Mouse (Mus musculus) myocyte (in vitro differentiated cells): ENCODE results near the gene Fam160a1. TPM values are rescaled to one million over a fixed set of nuclear protein-coding genes. Genes with fewer than 3 reads are reported as not detected.

Experiments
- H3K27me3 ChIP-seq: one replicate; pipeline ENCODE4 v1.6.1; 2011; ENCODE audit not compliant: control insufficient read depth, insufficient read depth, insufficient read length
- H3K36me3 ChIP-seq: one replicate; pipeline ENCODE4 v1.6.1; 2011; ENCODE audit not compliant: control insufficient read depth, insufficient read depth
- H3K4me2 ChIP-seq: one replicate; pipeline ENCODE4 v1.6.1; 2011; ENCODE audit warnings: low read depth, control low read depth
- H3K4me3 ChIP-seq: one replicate; pipeline ENCODE4 v1.5.1; 2011; ENCODE audit warnings: mild to moderate bottlenecking, control low read depth, moderate library complexity
- H3K79me2 ChIP-seq: one replicate; pipeline ENCODE4 v1.6.1; 2011; ENCODE audit not compliant: control insufficient read depth, insufficient read depth
- H3ac ChIP-seq: one replicate; pipeline ENCODE4 v1.6.1; 2011; ENCODE audit not compliant: control insufficient read depth, insufficient read length
- CEBPB ChIP-seq: IDR thresholded peaks from 2 replicates; pipeline ENCODE4 v1.6.1; 2011; ENCODE audit warnings: mild to moderate bottlenecking, moderate library complexity; ENCODE audit not compliant: poor library complexity, insufficient read depth, severe bottlenecking
- E2F4 ChIP-seq: IDR thresholded peaks from one replicate; pipeline ENCODE4 v1.6.1; 2011; ENCODE audit warnings: mild to moderate bottlenecking, control low read depth, moderate library complexity; ENCODE audit not compliant: insufficient read depth
- MAX ChIP-seq: IDR thresholded peaks from one replicate; pipeline ENCODE4 v1.6.1; 2011; ENCODE audit warnings: low read depth, mild to moderate bottlenecking, control low read depth
- MYOD1 ChIP-seq, 3 experiments: IDR thresholded peaks; one replicate each; pipeline ENCODE4 v1.6.1; 2011; ENCODE audit warnings: control low read depth in 2 of 3, low read depth in 2 of 3, mild to moderate bottlenecking in 2 of 3, moderate library complexity in 1 of 3; ENCODE audit not compliant: insufficient read length in 2 of 3, control insufficient read depth in 1 of 3
- MYOG ChIP-seq, 3 experiments: IDR thresholded peaks; one replicate each; pipeline ENCODE4 v1.6.1; 2011; ENCODE audit warnings: control low read depth in 2 of 3, low read depth in 2 of 3, mild to moderate bottlenecking in 2 of 3; ENCODE audit not compliant: insufficient read length in 2 of 3, control insufficient read depth in 1 of 3, insufficient read depth in 1 of 3
- POLR2A ChIP-seq: IDR thresholded peaks from one replicate; pipeline ENCODE4 v1.6.1; 2011; ENCODE audit warnings: low read depth, mild to moderate bottlenecking, control low read depth, moderate library complexity; ENCODE audit not compliant: insufficient read length
- POLR2AphosphoS2 ChIP-seq: IDR thresholded peaks from one replicate; pipeline ENCODE4 v1.6.1; 2011; ENCODE audit warnings: low read depth, control low read depth; ENCODE audit not compliant: insufficient read length
- REST ChIP-seq: IDR thresholded peaks from one replicate; pipeline ENCODE4 v1.6.1; 2011; ENCODE audit warnings: mild to moderate bottlenecking, control low read depth, moderate library complexity; ENCODE audit not compliant: insufficient read depth, insufficient read length
- SRF ChIP-seq: IDR thresholded peaks from one replicate; pipeline ENCODE4 v1.6.1; 2011; ENCODE audit warnings: low read depth; ENCODE audit not compliant: control insufficient read depth, insufficient read length
- TCF12 ChIP-seq: IDR thresholded peaks from one replicate; pipeline ENCODE4 v1.6.1; 2011; ENCODE audit warnings: mild to moderate bottlenecking, control low read depth; ENCODE audit not compliant: poor library complexity, insufficient read depth, severe bottlenecking
- TCF3 ChIP-seq: IDR thresholded peaks from one replicate; pipeline ENCODE4 v1.6.1; 2011; ENCODE audit warnings: low read depth, control low read depth; ENCODE audit not compliant: insufficient read length
- USF1 ChIP-seq: IDR thresholded peaks from one replicate; pipeline ENCODE4 v1.6.1; 2011; ENCODE audit warnings: low read depth, mild to moderate bottlenecking, control low read depth, moderate library complexity
- polyA plus RNA-seq: library from polyadenylated mRNA; unstranded; fragments of >200 nt; fragmentation: generic; extraction: Trizol; gene quantifications from one replicate; pipeline ENCODE4 v1.2.1, GENCODE M21; 2012; ENCODE audit warnings: missing spikeins

Fam160a1 gene
- polyA plus RNA-seq, 1 experiment = 13.2 TPM

GRCm38 (mm10) chr3:85814241-85814640 is 2.9 kb downstream of the Fam160a1 start:
- Histone ChIP-seq H3K4me3 (no peak overlapping the region), H3K36me3 (no peaks in the 10 kb centered on the region), H3K27me3 (no peaks in the 10 kb centered on the region), H3ac (no peak overlapping the region), H3K79me2 (no peaks in the 10 kb centered on the region), H3K4me2 (peak overlapping the region; percentile 33)
- no peak for TF ChIP-seq TCF12
- no peak for TF ChIP-seq MYOD1 (IDR thresholded peaks at IDR 0.05; ENCODE audit: control insufficient read depth in 1 of 3, insufficient read length in 2 of 3, low read depth in 2 of 3)
- no peak for TF ChIP-seq SRF

DNA sequence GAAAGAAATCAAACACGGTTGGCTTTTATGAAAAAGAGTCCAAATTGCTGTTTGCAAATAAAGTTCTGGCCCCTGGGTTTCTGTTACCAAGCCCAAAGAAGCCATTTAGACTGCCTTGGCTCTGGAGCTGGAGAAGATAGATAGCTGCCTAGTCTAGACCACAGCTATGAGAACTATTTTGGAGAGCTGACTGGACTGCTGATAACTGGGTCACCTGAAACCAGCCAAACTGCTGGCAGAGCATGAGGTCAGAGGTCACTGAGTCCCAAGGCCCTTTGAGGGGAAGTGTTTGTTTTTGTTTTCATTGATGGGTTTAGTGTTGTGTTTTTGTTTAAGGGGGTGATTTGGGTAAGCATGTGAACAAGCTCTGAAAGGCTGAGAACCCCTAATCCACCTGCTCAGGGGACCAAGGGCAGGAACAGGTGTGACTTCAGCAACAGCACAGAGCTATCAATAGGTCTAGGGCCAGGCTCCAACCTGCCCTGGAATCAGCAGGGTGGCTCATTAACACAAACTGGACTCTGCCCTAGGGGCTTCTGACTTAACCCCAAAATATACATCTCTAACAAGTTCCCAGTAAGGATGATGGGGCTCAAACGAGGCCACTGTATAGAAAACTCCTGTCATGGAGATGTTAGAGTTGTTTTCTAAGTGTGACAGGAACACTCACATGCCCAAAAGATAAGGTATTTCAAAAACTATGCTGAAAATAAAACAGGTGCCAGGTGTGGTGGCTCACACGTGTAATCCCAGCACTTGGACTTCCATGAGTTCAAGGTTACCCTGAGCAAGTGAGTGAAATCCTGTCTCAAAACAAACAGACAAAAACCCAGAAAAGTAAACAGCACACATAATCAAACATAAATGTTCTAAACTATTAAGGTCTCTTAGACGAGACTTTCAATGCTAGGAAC is 3.7 kb downstream of the Fam160a1 start:
- no peak overlapping the region for H3K4me3 ChIP-seq
- H3ac ChIP-seq = no peak overlapping the region
- no peaks in the 10 kb centered on the region for H3K36me3 ChIP-seq
- H3K79me2 ChIP-seq = no peaks in the 10 kb centered on the region
- no peaks in the 10 kb centered on the region for H3K27me3 ChIP-seq
- H3K4me2 ChIP-seq = peak overlapping the region; percentile 3
- no peak for TF ChIP-seq POLR2A
- TF ChIP-seq MYOD1 (IDR thresholded peaks at IDR 0.05; ENCODE audit: control insufficient read depth in 1 of 3, insufficient read length in 2 of 3, low read depth in 2 of 3) = peak in 2 of 3 experiments; percentile 52 to 68
- no peak for TF ChIP-seq REST
- TF ChIP-seq MYOG (IDR thresholded peaks at IDR 0.05; ENCODE audit: control insufficient read depth in 1 of 3, insufficient read depth in 1 of 3, insufficient read length in 2 of 3, low read depth in 2 of 3) = peak in 1 of 3 experiments; percentile 24

- TF ChIP-seq MYOD1 (IDR thresholded peaks at IDR 0.05; ENCODE audit: control insufficient read depth in 1 of 3, insufficient read length in 2 of 3, low read depth in 2 of 3) (no peak), REST (no peak), POLR2AphosphoS2 (no peak), USF1 (no peak), TCF3 (no peak), MYOG (IDR thresholded peaks at IDR 0.05; ENCODE audit: control insufficient read depth in 1 of 3, insufficient read depth in 1 of 3, insufficient read length in 2 of 3, low read depth in 2 of 3) (no peak), SRF (no peak), MAX (no peak), CEBPB (no peak), TCF12 (no peak), POLR2A (no peak), E2F4 (no peak)
- H3K79me2 ChIP-seq = no peaks in the 10 kb centered on the region
- no peaks in the 10 kb centered on the region for H3K36me3 ChIP-seq
Measured at GRCm38 (mm10) chr3:85812010-85812409, 5.1 kb downstream of the Fam160a1 start.

DNA sequence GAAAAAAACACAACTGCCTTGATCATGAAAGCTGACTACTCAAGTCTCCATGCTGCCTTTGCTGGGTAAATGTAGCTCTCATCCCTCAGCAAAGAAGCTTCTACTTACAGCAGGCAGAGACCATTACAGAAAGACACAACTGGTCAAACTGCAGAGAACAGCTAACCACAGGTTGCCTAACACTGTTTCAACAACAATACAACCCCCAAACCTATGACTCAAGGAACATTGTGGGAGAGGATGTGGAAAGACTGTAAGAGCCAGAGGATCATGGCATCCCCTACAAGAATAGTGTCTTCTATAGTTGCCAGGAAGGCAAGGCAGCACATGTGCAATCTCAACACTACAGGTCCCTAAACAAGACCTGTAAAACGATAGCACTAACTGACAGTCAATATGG is 23.9 kb downstream of the Fam160a1 start:
- Histone ChIP-seq H3ac (no peak overlapping the region), H3K36me3 (no peaks in the 10 kb centered on the region), H3K4me3 (no peak overlapping the region), H3K27me3 (no peaks in the 10 kb centered on the region), H3K79me2 (no peaks in the 10 kb centered on the region), H3K4me2 (no peak overlapping the region)
- TF ChIP-seq REST = no peak
- TF ChIP-seq TCF3 = no peak
- no peak for TF ChIP-seq MAX
- no peak for TF ChIP-seq POLR2AphosphoS2
- TF ChIP-seq CEBPB = no peak
- TF ChIP-seq SRF = no peak
- TF ChIP-seq MYOG (IDR thresholded peaks at IDR 0.05; ENCODE audit: control insufficient read depth in 1 of 3, insufficient read depth in 1 of 3, insufficient read length in 2 of 3, low read depth in 2 of 3) = no peak
- no peak for TF ChIP-seq MYOD1 (IDR thresholded peaks at IDR 0.05; ENCODE audit: control insufficient read depth in 1 of 3, insufficient read length in 2 of 3, low read depth in 2 of 3)
- no peak for TF ChIP-seq POLR2A
- TF ChIP-seq TCF12 = no peak
- TF ChIP-seq E2F4 = no peak
- no peak for TF ChIP-seq USF1

More at GRCm38 (mm10) chr3:85812010-85812409, 5.1 kb downstream of the Fam160a1 start:
- H3K27me3 ChIP-seq = no peaks in the 10 kb centered on the region
- H3K4me3 ChIP-seq = no peak overlapping the region
- H3K4me2 ChIP-seq = no peak overlapping the region
- no peak overlapping the region for H3ac ChIP-seq

DNA sequence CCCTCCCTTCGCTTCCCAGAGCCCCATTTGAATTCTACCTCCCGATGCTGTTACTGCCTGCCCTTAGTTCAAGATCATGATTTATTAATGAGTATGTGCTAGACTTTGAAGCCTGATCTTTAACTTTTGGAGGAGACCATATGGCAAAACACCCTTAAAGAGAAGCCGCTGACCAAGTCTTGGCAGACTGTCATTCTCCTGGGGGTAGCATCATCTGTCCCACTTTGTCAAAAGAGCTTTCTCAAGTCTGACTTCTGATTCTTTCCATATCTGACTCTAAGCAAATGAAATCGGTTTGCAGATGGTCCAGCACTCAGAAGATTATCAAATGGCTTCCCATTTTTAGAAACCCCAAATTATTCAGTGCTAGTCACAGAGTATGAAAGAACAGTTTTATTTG is 27.3 kb downstream of the Fam160a1 start:
- Histone ChIP-seq H3K27me3 (no peaks in the 10 kb centered on the region), H3K4me2 (no peak overlapping the region), H3K79me2 (no peaks in the 10 kb centered on the region), H3ac (no peak overlapping the region), H3K36me3 (no peaks in the 10 kb centered on the region), H3K4me3 (no peak overlapping the region)
- TF ChIP-seq E2F4 (no peak), MAX (no peak), SRF (no peak), POLR2AphosphoS2 (no peak), MYOG (IDR thresholded peaks at IDR 0.05; ENCODE audit: control insufficient read depth in 1 of 3, insufficient read depth in 1 of 3, insufficient read length in 2 of 3, low read depth in 2 of 3) (no peak), TCF12 (no peak), CEBPB (no peak), USF1 (no peak), REST (no peak), POLR2A (no peak), TCF3 (no peak), MYOD1 (IDR thresholded peaks at IDR 0.05; ENCODE audit: control insufficient read depth in 1 of 3, insufficient read length in 2 of 3, low read depth in 2 of 3) (no peak)
